ENCODE assay signal across 10 mouse cellular contexts in the genomic region with DNA sequence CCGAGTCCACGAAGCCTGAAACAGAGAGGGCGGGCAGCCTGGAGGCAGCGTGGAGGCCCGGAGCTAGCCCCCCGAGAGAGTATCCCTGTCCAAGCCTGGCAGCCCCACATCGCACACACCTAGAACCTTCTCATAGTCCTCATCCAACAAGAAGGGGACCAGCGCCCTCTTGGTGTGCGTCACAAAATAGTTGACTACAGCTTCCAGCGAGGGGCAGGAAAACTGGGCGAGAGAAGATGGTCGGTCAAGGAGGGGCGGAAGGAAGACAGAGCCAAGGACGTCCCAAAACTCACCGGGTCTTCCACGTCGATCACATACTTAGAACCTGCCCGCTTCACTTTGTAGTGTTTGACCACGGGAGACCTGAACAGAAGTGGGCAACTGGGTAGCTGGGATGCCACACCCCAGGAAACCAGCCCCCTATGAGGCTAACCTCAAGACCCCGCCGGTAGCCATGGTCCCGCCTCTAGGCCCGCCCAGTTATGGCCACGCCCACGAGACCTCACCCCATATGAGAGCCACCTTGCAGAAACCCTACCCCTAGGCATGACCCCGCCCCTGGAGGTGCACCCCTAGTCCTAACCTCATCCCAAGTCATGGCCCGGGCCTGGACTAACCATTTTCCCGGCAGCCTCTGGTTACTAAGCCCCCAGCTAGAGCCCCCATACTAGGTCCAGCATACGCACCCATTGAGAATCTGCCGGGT. TPM values are rescaled to one million over a fixed set of nuclear protein-coding genes. Genes with fewer than 3 reads are reported as not detected.
DNase-seq lines count a peak whose midpoint lies in the region; ATAC-seq and TF ChIP-seq lines count a peak whose summit lies in the region.
"Had no signal": no experiment of that assay in that cellular context is flagged by ENCODE, and none has a peak within 500 bp of the region (broad histone marks: within the 10 kb centered on the region; RNA-seq: fewer than 3 reads in every experiment).

No protein-coding gene starts in this region.

- 5% methylated on average over 30 of the region's 30 CpGs for WGBS in limb, embryonic 14.5 days

- peak overlapping the region; percentile 74 for H3K4me3 ChIP-seq in testis, adult 2 months (ENCODE audit: control insufficient read depth, low read depth, low read length)
- H3K4me3 ChIP-seq in limb, embryonic 14.5 days (replicated peaks; ENCODE audit: low read length): no peak overlapping the region; the same call in 1 of the 2 replicates
- no peak overlapping the region for H3K4me3 ChIP-seq in left cerebral cortex, adult 2 months

- DNase-seq in heart, adult 11 months: peak; percentile 88
- no peak for DNase-seq in heart, adult 18-20 months
- no peak for DNase-seq in testis, postnatal 14 days (ENCODE audit: low spot score)
- DNase-seq in limb, embryonic 14.5 days (ENCODE audit: low spot score): no peak
- no peak for DNase-seq in left cerebral cortex, adult 2 months (ENCODE audit: extremely low spot score in 1 of 2, low spot score in 2 of 2)
- DNase-seq: B cell, adult 2 months; gastrocnemius, postnatal 10 days had no signal

- intact Hi-C loops in left cerebral cortex, adult 2 months (cut with DNase I): no loop called here

- H3K4me2 ChIP-seq in limb, embryonic 14.5 days (replicated peaks; ENCODE audit: low read depth, low read length, severe bottlenecking): peak overlapping the region; percentile 0; the same call in 1 of the 2 replicates

- peaks cover 2% of the 10 kb centered on the region; the same call in 1 of the 2 replicates for H3K27me3 ChIP-seq in testis, adult 2 months (ENCODE audit: control insufficient read depth, insufficient read depth, low read length)
- peaks cover 11% of the 10 kb centered on the region; the same call in 1 of the 2 replicates for H3K27me3 ChIP-seq in limb, embryonic 14.5 days (ENCODE audit: control insufficient read depth, insufficient read depth, low read length)

- no peak for ATAC-seq in limb, embryonic 14.5 days (ENCODE audit: low FRiP score, low read depth)
- ATAC-seq in monocyte, adult 5-6 weeks (replicated peaks; ENCODE audit: insufficient number of reproducible peaks, low FRiP score, low TSS enrichment, poor library complexity, severe bottlenecking): no peak
- no peak for ATAC-seq in erythroblast, adult 5-6 weeks (replicated peaks; ENCODE audit: low FRiP score, poor library complexity, severe bottlenecking)

- H3K9me3 ChIP-seq in limb, embryonic 14.5 days (ENCODE audit: control insufficient read depth, low read length): no peaks in the 10 kb centered on the region

- no peak overlapping the region for H3K9ac ChIP-seq in limb, embryonic 14.5 days (ENCODE audit: low read depth, low read length, severe bottlenecking)

- TF ChIP-seq POLR2A in testis, adult 2 months (IDR thresholded peaks at IDR 0.05; ENCODE audit: control insufficient read depth, low read depth, low read length): 0 out of 2 replicates have a peak, but pooled peaks have one; percentile 21
- no peak for TF ChIP-seq POLR2A in limb, embryonic 14.5 days (IDR thresholded peaks at IDR 0.05; ENCODE audit: borderline replicate concordance, extremely low read depth, insufficient read depth, insufficient read length)

- no peak overlapping the region for H3K27ac ChIP-seq in testis, adult 2 months (ENCODE audit: control insufficient read depth, insufficient read depth, low read depth, low read length)
- no peak overlapping the region for H3K27ac ChIP-seq in limb, embryonic 14.5 days (replicated peaks; ENCODE audit: low read depth, low read length)
- H3K27ac ChIP-seq in left cerebral cortex, adult 2 months: no peak overlapping the region

- H3K4me1 ChIP-seq in testis, adult 2 months (ENCODE audit: control insufficient read depth, insufficient read depth, low read length): peaks cover 10% of the 10 kb centered on the region
- no peaks in the 10 kb centered on the region for H3K4me1 ChIP-seq in limb, embryonic 14.5 days (ENCODE audit: control insufficient read depth, insufficient read depth, low read length)

- H3K36me3 ChIP-seq in testis, adult 2 months (ENCODE audit: control insufficient read depth, insufficient read depth, low read length): no peaks in the 10 kb centered on the region
- H3K36me3 ChIP-seq in limb, embryonic 14.5 days (ENCODE audit: control insufficient read depth, insufficient read depth, low read length): peaks cover 3% of the 10 kb centered on the region; the same call in 1 of the 2 replicates

- TF ChIP-seq CTCF in testis, adult 2 months (IDR thresholded peaks at IDR 0.05; ENCODE audit: control insufficient read depth, insufficient read depth, insufficient replicate concordance, low read depth, low read length): no peak
- no peak for TF ChIP-seq CTCF in left cerebral cortex, adult 2 months (IDR thresholded peaks at IDR 0.05)

RNA-seq across cellular contexts. Expression of a gene that starts 5.4 kb away (rescaled TPM):
- total RNA-seq in heart, adult 18-20 months (2021): 10 to 100 TPM; 12.3 to 12.9 TPM
- polyA plus RNA-seq in testis, adult 2 months (2012; rRNA removed): 18.4 and 19.1 TPM in 2 replicates
- polyA plus RNA-seq in limb, embryonic 14.5 days (2012; rRNA removed): 14.7 TPM in 2 replicates
- 14.4 and 18.7 TPM in 2 replicates for polyA plus RNA-seq in limb, embryonic 14.5 days (2014; fragmentation: Nextera tagmentation; extraction: Ambion mirVana)
- total RNA-seq in monocyte, adult 5-6 weeks (2017): 0.29 to 1.1 TPM in 2 of 3 replicates, not detected in the other
- total RNA-seq in left cerebral cortex, adult 2 months (2021): 1 to 10 TPM; 2.5 to 3.1 TPM
- not detected in 2 replicates for total RNA-seq in erythroblast, adult 5-6 weeks (2015; ENCODE audit: low replicate concordance)
- 1.3 TPM in 1 of 2 replicates, not detected in the other for total RNA-seq in erythroblast, adult 5-6 weeks (2017; ENCODE audit: low replicate concordance)

RNA-seq across cellular contexts. Expression of a gene that starts 5.6 kb away (rescaled TPM):
- total RNA-seq in heart, adult 18-20 months (2021): 10 to 100 TPM; 59.7 to 60.5 TPM
- polyA plus RNA-seq in testis, adult 2 months (2012; rRNA removed): 12.7 and 13.1 TPM in 2 replicates
- 118 and 148 TPM in 2 replicates for polyA plus RNA-seq in limb, embryonic 14.5 days (2012; rRNA removed)
- polyA plus RNA-seq in limb, embryonic 14.5 days (2014; fragmentation: Nextera tagmentation; extraction: Ambion mirVana): 101 and 114 TPM in 2 replicates
- total RNA-seq in monocyte, adult 5-6 weeks (2017): 31.5 to 106 TPM (median 82.0 TPM) in 3 replicates
- 10 to 100 TPM; 90.8 to 91.2 TPM for total RNA-seq in left cerebral cortex, adult 2 months (2021)
- 3.3 and 5.4 TPM in 2 replicates for total RNA-seq in erythroblast, adult 5-6 weeks (2015; ENCODE audit: low replicate concordance)
- total RNA-seq in erythroblast, adult 5-6 weeks (2017; ENCODE audit: low replicate concordance): 6.1 and 7.8 TPM in 2 replicates

RNA-seq across cellular contexts. Expression of a gene that starts 13.6 kb away (rescaled TPM):
- not detected for total RNA-seq in heart, adult 18-20 months (2021)
- polyA plus RNA-seq in testis, adult 2 months (2012; rRNA removed): 2.3 and 2.4 TPM in 2 replicates
- polyA plus RNA-seq in limb, embryonic 14.5 days (2012; rRNA removed): 27.5 and 29.4 TPM in 2 replicates
- polyA plus RNA-seq in limb, embryonic 14.5 days (2014; fragmentation: Nextera tagmentation; extraction: Ambion mirVana): 14.2 and 18.7 TPM in 2 replicates
- total RNA-seq in monocyte, adult 5-6 weeks (2017): not detected in 3 replicates
- total RNA-seq in left cerebral cortex, adult 2 months (2021): 10 to 100 TPM; 88.7 to 90.6 TPM
- not detected in 2 replicates for total RNA-seq in erythroblast, adult 5-6 weeks (2015; ENCODE audit: low replicate concordance)
- not detected in 2 replicates for total RNA-seq in erythroblast, adult 5-6 weeks (2017; ENCODE audit: low replicate concordance)

RNA-seq across cellular contexts. Expression of a gene that starts 29.7 kb away (rescaled TPM):
- 1 to 10 TPM; 1.1 to 1.9 TPM for total RNA-seq in heart, adult 18-20 months (2021)
- 0.63 and 1.1 TPM in 2 replicates for polyA plus RNA-seq in testis, adult 2 months (2012; rRNA removed)
- polyA plus RNA-seq in limb, embryonic 14.5 days (2012; rRNA removed): 58.0 and 77.5 TPM in 2 replicates
- 25.8 and 33.7 TPM in 2 replicates for polyA plus RNA-seq in limb, embryonic 14.5 days (2014; fragmentation: Nextera tagmentation; extraction: Ambion mirVana)
- total RNA-seq in monocyte, adult 5-6 weeks (2017): not detected in 3 replicates
- 10 to 100 TPM; 36.7 to 40.1 TPM for total RNA-seq in left cerebral cortex, adult 2 months (2021)
- total RNA-seq in erythroblast, adult 5-6 weeks (2015; ENCODE audit: low replicate concordance): not detected in 2 replicates
- total RNA-seq in erythroblast, adult 5-6 weeks (2017; ENCODE audit: low replicate concordance): not detected in 2 replicates

RNA-seq across cellular contexts. Expression of a gene that starts 36.5 kb away (rescaled TPM):
- 10 to 100 TPM; 11.7 to 13.7 TPM for total RNA-seq in heart, adult 18-20 months (2021)
- 91.9 and 105 TPM in 2 replicates for polyA plus RNA-seq in testis, adult 2 months (2012; rRNA removed)
- 176 and 194 TPM in 2 replicates for polyA plus RNA-seq in limb, embryonic 14.5 days (2012; rRNA removed)
- 166 and 178 TPM in 2 replicates for polyA plus RNA-seq in limb, embryonic 14.5 days (2014; fragmentation: Nextera tagmentation; extraction: Ambion mirVana)
- total RNA-seq in monocyte, adult 5-6 weeks (2017): 22.4 to 35.7 TPM (median 23.4 TPM) in 3 replicates
- 10 to 100 TPM; 38.9 to 43.2 TPM for total RNA-seq in left cerebral cortex, adult 2 months (2021)
- 7.5 and 10.9 TPM in 2 replicates for total RNA-seq in erythroblast, adult 5-6 weeks (2015; ENCODE audit: low replicate concordance)
- total RNA-seq in erythroblast, adult 5-6 weeks (2017; ENCODE audit: low replicate concordance): 10.0 and 11.4 TPM in 2 replicates

Comparison
In these comparisons a context has a peak if more than half of its experiments do, and no peak if none do; other contexts are left out.
1. RNA of a gene that starts 13.6 kb away (total RNA-seq): 88.7 to 90.6 TPM in left cerebral cortex, adult 2 months; not detected in heart, adult 18-20 months, not detected in monocyte, adult 5-6 weeks and not detected in erythroblast, adult 5-6 weeks; every median in the first group is over 10 times any median in the second.